Mouse (Mus musculus) CD4-positive, CD25-positive, alpha-beta regulatory T cell (primary cell): Measurements from ENCODE around the gene 1700001C02Rik. TPM values are rescaled to one million over a fixed set of nuclear protein-coding genes. Genes with fewer than 3 reads are reported as not detected.

Source experiments
- polyA plus RNA-seq: library from polyadenylated mRNA; unstranded; fragments of 100-300 nt; shearing (Covaris generic); gene quantifications from one replicate; pipeline ENCODE4 v1.2.1, GENCODE M21; 2017

The 1700001C02Rik gene
- not detected for polyA plus RNA-seq

GRCm38 (mm10) chr5:30465861-30466260 lies at the start of gene 1700001C02Rik:
TSS of gene 1700001C02Rik (plus strand) at chr5:30466047.

GRCm38 (mm10) chr5:30461821-30462220 lies 4.0 kb upstream of the 1700001C02Rik start, which contains the start of gene Otof:
TSS of gene Otof (minus strand) at chr5:30461932.

Other genes with a start within 250 kb of the 1700001C02Rik start
- gene Selenoi, start 233.5 kb upstream of the 1700001C02Rik start, polyA plus RNA-seq = 19.4 TPM
- 8.9 TPM for gene Drc1, start 184.7 kb upstream of the 1700001C02Rik start, polyA plus RNA-seq
- gene Otof, start 4.1 kb upstream of the 1700001C02Rik start, polyA plus RNA-seq = not detected
- gene Cib4, start 79.8 kb downstream of the 1700001C02Rik start, polyA plus RNA-seq = not detected
- 0.06 TPM for gene Kcnk3, start 122.1 kb downstream of the 1700001C02Rik start, polyA plus RNA-seq
- gene Slc35f6, start 181.9 kb downstream of the 1700001C02Rik start, polyA plus RNA-seq = 25.1 TPM
- gene Cenpa, start 200.7 kb downstream of the 1700001C02Rik start, polyA plus RNA-seq = 77.6 TPM
- not detected for gene Dpysl5, start 245.5 kb downstream of the 1700001C02Rik start, polyA plus RNA-seq